Mouse (Mus musculus): ENCODE measurements around the gene Serpinb8. TPM values are rescaled to one million over a fixed set of nuclear protein-coding genes. Genes with fewer than 3 reads are reported as not detected.

Serpinb8 gene
- polyA plus RNA-seq, 1 experiment from 2014 or later: 1.6 TPM

GRCm38 (mm10) chr1:107592644-107593043 lies 2.8 kb downstream of the Serpinb8 start:
- no peaks in the 10 kb centered on the region for H3K36me3 ChIP-seq
- no peaks in the 10 kb centered on the region for H3K27me3 ChIP-seq
- H3K9ac ChIP-seq: no peak overlapping the region
- no peak overlapping the region for H3K4me3 ChIP-seq
- H3K27ac ChIP-seq: no peak overlapping the region
- ATAC-seq (ENCODE audit: low FRiP score, low read depth): no peak
- WGBS: 79% methylated on average over 3 of the region's 3 CpGs
- no peaks in the 10 kb centered on the region for H3K4me1 ChIP-seq
- no peak overlapping the region for H3K4me2 ChIP-seq (replicated peaks)
- H3K9me3 ChIP-seq: no peaks in the 10 kb centered on the region

GRCm38 (mm10) chr1:107593469-107593868 lies 3.7 kb downstream of the Serpinb8 start:
- H3K4me3 ChIP-seq: no peak overlapping the region
- H3K9me3 ChIP-seq: no peaks in the 10 kb centered on the region
- ATAC-seq (ENCODE audit: low FRiP score, low read depth): no peak
- no peaks in the 10 kb centered on the region for H3K27me3 ChIP-seq
- H3K4me2 ChIP-seq (replicated peaks): no peak overlapping the region
- 79% methylated on average over 2 of the region's 2 CpGs for WGBS
- no peak overlapping the region for H3K9ac ChIP-seq
- H3K27ac ChIP-seq: no peak overlapping the region
- H3K4me1 ChIP-seq: no peaks in the 10 kb centered on the region
- H3K36me3 ChIP-seq: no peaks in the 10 kb centered on the region

DNA sequence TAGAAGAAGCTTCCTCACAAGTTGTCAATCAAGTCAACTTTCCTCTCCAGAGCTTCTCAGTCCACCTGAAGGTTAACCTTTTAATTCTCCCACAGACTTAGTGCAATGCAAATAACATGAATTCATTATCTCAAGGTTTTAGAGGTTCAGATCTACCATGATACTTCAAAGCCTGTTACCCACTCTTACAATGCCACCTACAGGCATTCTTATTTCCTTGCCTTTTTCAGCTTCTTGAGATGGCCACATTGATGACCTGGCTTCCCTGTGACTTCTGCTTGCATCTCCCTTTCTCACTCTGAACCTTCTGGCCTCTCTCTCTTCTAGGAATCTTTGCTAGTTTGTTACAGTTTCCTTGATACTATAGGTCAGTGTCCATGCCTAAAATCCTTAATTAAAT lies 7.1 kb downstream of the Serpinb8 start:
- ATAC-seq (ENCODE audit: low FRiP score, low read depth): no peak
- H3K27me3 ChIP-seq: no peaks in the 10 kb centered on the region
- no peak overlapping the region for H3K4me2 ChIP-seq (replicated peaks)
- no peak overlapping the region for H3K4me3 ChIP-seq
- H3K9ac ChIP-seq: no peak overlapping the region
- no peaks in the 10 kb centered on the region for H3K36me3 ChIP-seq
- H3K9me3 ChIP-seq: no peaks in the 10 kb centered on the region
- H3K27ac ChIP-seq: no peak overlapping the region
- H3K4me1 ChIP-seq: no peaks in the 10 kb centered on the region

GRCm38 (mm10) chr1:107598476-107598875 lies 8.7 kb downstream of the Serpinb8 start:
- no peak overlapping the region for H3K9ac ChIP-seq
- ATAC-seq (ENCODE audit: low FRiP score, low read depth): no peak
- no peaks in the 10 kb centered on the region for H3K4me1 ChIP-seq
- no peak overlapping the region for H3K4me2 ChIP-seq (replicated peaks)
- no peaks in the 10 kb centered on the region for H3K27me3 ChIP-seq
- no peak overlapping the region for H3K27ac ChIP-seq
- no peaks in the 10 kb centered on the region for H3K36me3 ChIP-seq
- no peak overlapping the region for H3K4me3 ChIP-seq
- H3K9me3 ChIP-seq: no peaks in the 10 kb centered on the region

- no peaks in the 10 kb centered on the region for H3K4me1 ChIP-seq
- H3K9ac ChIP-seq: no peak overlapping the region
- 52% methylated on average over 1 of the region's 1 CpGs for WGBS
- H3K27me3 ChIP-seq: no peaks in the 10 kb centered on the region
- no peaks in the 10 kb centered on the region for H3K9me3 ChIP-seq
- ATAC-seq (ENCODE audit: low FRiP score, low read depth): no peak
- no peak overlapping the region for H3K27ac ChIP-seq
- no peak overlapping the region for H3K4me3 ChIP-seq
- H3K36me3 ChIP-seq: no peaks in the 10 kb centered on the region
- H3K4me2 ChIP-seq (replicated peaks): no peak overlapping the region
These were observed 19.1 kb downstream of the Serpinb8 start for GRCm38 (mm10) chr1:107608942-107609341.

- Histone ChIP-seq H3K27ac (no peak overlapping the region), H3K9me3 (no peaks in the 10 kb centered on the region), H3K4me1 (no peaks in the 10 kb centered on the region), H3K9ac (no peak overlapping the region), H3K36me3 (no peaks in the 10 kb centered on the region), H3K4me3 (no peak overlapping the region), H3K27me3 (no peaks in the 10 kb centered on the region), H3K4me2 (replicated peaks) (no peak overlapping the region)
- WGBS: 88% methylated on average over 2 of the region's 2 CpGs
- ATAC-seq (ENCODE audit: low FRiP score, low read depth): no peak
These were observed 24.3 kb downstream of the Serpinb8 start for GRCm38 (mm10) chr1:107614087-107614486.

DNA sequence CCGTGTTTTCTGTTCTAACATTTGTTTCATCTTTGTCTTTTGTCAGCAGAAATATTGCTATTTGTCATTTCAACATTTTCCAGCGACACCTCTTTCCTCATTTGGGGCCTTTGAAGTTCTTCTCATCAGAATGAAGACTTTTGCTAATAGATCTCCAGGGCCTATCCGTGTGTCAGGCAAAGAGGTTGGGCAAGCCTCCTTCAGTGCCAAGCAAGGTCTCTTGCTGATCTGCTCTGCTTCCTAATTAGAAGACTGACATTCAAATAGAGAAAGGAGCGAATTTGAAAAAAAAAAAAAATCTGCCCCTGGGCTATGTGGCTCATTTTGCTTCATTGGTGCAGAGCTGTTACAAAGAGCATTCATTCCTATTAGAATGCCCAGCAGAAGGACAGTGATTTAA lies 32.2 kb downstream of the Serpinb8 start:
- Histone ChIP-seq H3K9me3 (0 out of 2 replicates have a peak, but pooled peaks cover 4% of the 10 kb centered on the region), H3K9ac (no peak overlapping the region), H3K36me3 (no peaks in the 10 kb centered on the region), H3K27ac (no peak overlapping the region), H3K27me3 (no peaks in the 10 kb centered on the region), H3K4me2 (replicated peaks) (no peak overlapping the region), H3K4me1 (no peaks in the 10 kb centered on the region), H3K4me3 (no peak overlapping the region)
- no peak for ATAC-seq (ENCODE audit: low FRiP score, low read depth)
- 65% methylated on average over 4 of the region's 4 CpGs for WGBS

GRCm38 (mm10) chr1:107635936-107636335 lies 46.1 kb downstream of the Serpinb8 start:
- ATAC-seq (ENCODE audit: low FRiP score, low read depth): peak; percentile 69; the same call in 1 of the 2 replicates
- 29% methylated on average over 4 of the region's 4 CpGs for WGBS
- H3K4me3 ChIP-seq: no peak overlapping the region

GRCm38 (mm10) chr1:107638056-107638455 lies 48.2 kb downstream of the Serpinb8 start:
- no peak overlapping the region for H3K9ac ChIP-seq
- no peak for ATAC-seq (ENCODE audit: low FRiP score, low read depth)
- H3K4me3 ChIP-seq: no peak overlapping the region
- H3K9me3 ChIP-seq: no peaks in the 10 kb centered on the region
- H3K36me3 ChIP-seq: no peaks in the 10 kb centered on the region
- no peaks in the 10 kb centered on the region for H3K4me1 ChIP-seq
- H3K27me3 ChIP-seq: no peaks in the 10 kb centered on the region
- WGBS: 74% methylated on average over 1 of the region's 1 CpGs
- no peak overlapping the region for H3K27ac ChIP-seq
- no peak overlapping the region for H3K4me2 ChIP-seq (replicated peaks)

More at GRCm38 (mm10) chr1:107635936-107636335, 46.1 kb downstream of the Serpinb8 start:
- Histone ChIP-seq H3K9ac (no peak overlapping the region), H3K4me1 (no peaks in the 10 kb centered on the region), H3K27me3 (no peaks in the 10 kb centered on the region), H3K9me3 (no peaks in the 10 kb centered on the region), H3K36me3 (no peaks in the 10 kb centered on the region), H3K4me2 (replicated peaks) (no peak overlapping the region), H3K27ac (no peak overlapping the region)

- Histone ChIP-seq H3K4me3 (no peak overlapping the region), H3K36me3 (no peaks in the 10 kb centered on the region), H3K27ac (no peak overlapping the region), H3K9me3 (no peaks in the 10 kb centered on the region), H3K4me2 (replicated peaks) (no peak overlapping the region), H3K9ac (no peak overlapping the region), H3K27me3 (no peaks in the 10 kb centered on the region), H3K4me1 (no peaks in the 10 kb centered on the region)
- 87% methylated on average over 3 of the region's 3 CpGs for WGBS
- no peak for ATAC-seq (ENCODE audit: low FRiP score, low read depth)
These were observed 48.7 kb downstream of the Serpinb8 start for GRCm38 (mm10) chr1:107638459-107638858.

- no peaks in the 10 kb centered on the region; the same call in 1 of the 2 replicates for H3K4me1 ChIP-seq
- no peak overlapping the region for H3K4me2 ChIP-seq (replicated peaks)
- H3K36me3 ChIP-seq: no peaks in the 10 kb centered on the region
- H3K4me3 ChIP-seq: no peak overlapping the region
- 69% methylated on average over 2 of the region's 2 CpGs for WGBS
- no peaks in the 10 kb centered on the region for H3K27me3 ChIP-seq
- H3K9me3 ChIP-seq: no peaks in the 10 kb centered on the region
- no peak overlapping the region for H3K9ac ChIP-seq
- ATAC-seq (ENCODE audit: low FRiP score, low read depth): no peak
- no peak overlapping the region for H3K27ac ChIP-seq
These were observed 52.8 kb downstream of the Serpinb8 start for GRCm38 (mm10) chr1:107642457-107643118.

DNA sequence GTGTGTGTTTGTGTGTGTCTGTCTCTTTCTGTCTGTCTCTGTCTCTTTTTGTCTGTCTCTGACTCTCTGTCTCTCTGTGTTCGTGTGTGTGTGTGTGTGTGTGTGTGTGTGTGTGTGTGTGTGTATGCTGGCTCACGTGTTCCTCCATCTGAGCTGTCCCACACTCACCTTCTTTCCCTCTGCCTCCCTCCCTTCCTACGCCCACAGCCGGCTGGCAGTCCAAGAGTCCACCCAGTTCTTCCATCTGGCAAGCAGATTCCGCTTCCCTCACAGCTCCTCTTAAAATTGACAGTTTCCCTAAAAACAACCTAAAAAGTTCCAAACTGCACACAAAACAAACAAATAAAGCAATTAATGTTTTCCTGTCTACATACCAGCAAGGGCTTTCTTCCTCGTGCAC lies 55.3 kb downstream of the Serpinb8 start:
- 32% methylated on average over 6 of the region's 6 CpGs for WGBS
- no peak overlapping the region for H3K4me3 ChIP-seq

DNA sequence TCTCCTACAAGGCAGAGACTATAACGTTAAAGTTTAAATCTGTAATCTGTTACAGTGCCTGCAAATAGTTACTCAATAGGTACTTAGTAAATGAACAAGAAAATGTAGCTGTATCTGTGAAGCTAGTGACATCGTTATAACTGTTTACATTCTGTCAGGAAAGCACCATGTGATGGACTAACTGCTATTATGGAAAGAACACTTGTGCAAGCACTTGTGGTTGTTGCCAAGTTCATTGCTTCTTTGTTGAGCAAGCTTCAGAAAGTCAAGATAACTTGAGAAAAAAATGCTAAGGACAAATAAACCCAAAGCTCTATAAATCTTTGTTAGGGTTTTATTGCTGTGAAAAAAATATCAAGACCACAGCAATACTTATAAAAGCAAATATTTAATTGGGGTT lies 67.9 kb downstream of the Serpinb8 start:
- Histone ChIP-seq H3K27ac (no peak overlapping the region), H3K9ac (no peak overlapping the region), H3K36me3 (no peaks in the 10 kb centered on the region), H3K27me3 (no peaks in the 10 kb centered on the region), H3K4me3 (no peak overlapping the region), H3K4me2 (replicated peaks) (no peak overlapping the region), H3K4me1 (no peaks in the 10 kb centered on the region), H3K9me3 (no peaks in the 10 kb centered on the region)
- no peak for ATAC-seq (ENCODE audit: low FRiP score, low read depth)
- WGBS: 81% methylated on average over 2 of the region's 2 CpGs

More for the DNA sequence above, 55.3 kb downstream of the Serpinb8 start:
- Histone ChIP-seq H3K9ac (no peak overlapping the region), H3K4me1 (no peaks in the 10 kb centered on the region; the same call in 1 of the 2 replicates), H3K4me2 (replicated peaks) (no peak overlapping the region), H3K27me3 (no peaks in the 10 kb centered on the region), H3K27ac (no peak overlapping the region), H3K9me3 (no peaks in the 10 kb centered on the region), H3K36me3 (no peaks in the 10 kb centered on the region)
- no peak for ATAC-seq (ENCODE audit: low FRiP score, low read depth)
